9 mouse cellular contexts compared by ENCODE assay signal in the genomic region with DNA sequence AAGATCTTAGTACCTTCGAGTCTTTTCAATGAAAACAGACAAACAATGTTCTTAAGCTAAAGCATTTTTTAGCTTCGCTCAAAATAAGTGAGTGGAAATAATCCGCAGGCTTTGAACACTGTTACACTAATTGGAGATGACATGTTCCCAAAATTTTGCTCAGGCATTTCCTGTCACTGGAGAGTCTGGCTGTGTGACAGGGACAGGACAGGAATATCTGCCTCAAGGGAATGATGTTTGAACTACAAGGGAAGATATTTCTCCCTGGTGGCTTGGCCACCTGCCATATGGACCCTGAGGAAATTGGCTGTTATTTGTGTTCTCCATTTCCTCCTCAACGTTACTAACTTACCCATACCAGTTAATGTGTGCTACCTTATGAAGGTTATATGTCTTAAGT.
DNase-seq lines count a peak whose midpoint lies in the region; ATAC-seq lines count a peak whose summit lies in the region.
"Had no signal": no experiment of that assay in that cellular context is flagged by ENCODE, and none has a peak within 500 bp of the region (broad histone marks: within the 10 kb centered on the region; RNA-seq: fewer than 3 reads in every experiment).

No protein-coding gene starts in this region.

- H3K9ac ChIP-seq in heart, embryonic 12.5 days = no peak overlapping the region

- no peaks in the 10 kb centered on the region for H3K9me3 ChIP-seq in heart, embryonic 12.5 days (replicated peaks)

- no peaks in the 10 kb centered on the region for H3K4me1 ChIP-seq in heart, embryonic 12.5 days (replicated peaks)

- H3K36me3 ChIP-seq in heart, embryonic 12.5 days = no peaks in the 10 kb centered on the region
- H3K36me3 ChIP-seq: G1E had no signal

- 0 out of 2 replicates have a peak, but pooled peaks have one; percentile 42 for ATAC-seq in heart, embryonic 12.5 days (ENCODE audit: insufficient number of reproducible peaks, low FRiP score)
- no peak for ATAC-seq in erythroblast, adult 5-6 weeks (replicated peaks; ENCODE audit: low FRiP score, poor library complexity, severe bottlenecking)

- H3K27ac ChIP-seq in heart, embryonic 12.5 days (ENCODE audit: poor library complexity, severe bottlenecking) = no peak overlapping the region

- WGBS in heart, embryonic 12.5 days = 62% methylated on average over 4 of the region's 4 CpGs

- no peak overlapping the region for H3K4me2 ChIP-seq in heart, embryonic 12.5 days

- DNase-seq in lung, postnatal 25 days (ENCODE audit: low spot score) = peak; percentile 1
- no peak for DNase-seq in lung, adult 18-20 months
- peak; percentile 94 for DNase-seq in cerebellum, postnatal 10 days
- peak; percentile 87 for DNase-seq in retina, postnatal 1 day
- no peak for DNase-seq in left cerebral cortex, adult 8-10 months (ENCODE audit: low spot score in 2 of 2)
- DNase-seq: lung, postnatal 4 days had no signal

- H3K4me3 ChIP-seq in heart, embryonic 12.5 days = no peak overlapping the region

- no peaks in the 10 kb centered on the region for H3K27me3 ChIP-seq in heart, embryonic 12.5 days (replicated peaks)

Comparison
In these comparisons a context has a peak if more than half of its experiments do, and no peak if none do; other contexts are left out.
1. DNase-seq: peak in lung, postnatal 25 days (single experiment), cerebellum, postnatal 10 days (2 of 2) and retina, postnatal 1 day (single experiment); none in lung, adult 18-20 months (0 of 2) and left cerebral cortex, adult 8-10 months (0 of 2).